Mouse (Mus musculus) stomach, embryonic 15.5 days (tissue): Measurements from ENCODE around the gene Tnfrsf13b. TPM values are rescaled to one million over a fixed set of nuclear protein-coding genes. Genes with fewer than 3 reads are reported as not detected.

ENCODE experiments used
- polyA plus RNA-seq: library from polyadenylated mRNA; unstranded; fragments of >200 nt; fragmentation: Nextera tagmentation; extraction: Ambion mirVana; gene quantifications from 2 replicates; pipeline ENCODE4 v1.2.1, GENCODE M21; 2015

Gene Tnfrsf13b
- polyA plus RNA-seq, 1 experiment from 2014 or later, result 3.4 TPM

Other genes with a start within 250 kb of the Tnfrsf13b start
- gene Tmem11, start 247.5 kb upstream of the Tnfrsf13b start, polyA plus RNA-seq, result 60.3 and 60.8 TPM in 2 replicates
- gene Natd1, start 212.0 kb upstream of the Tnfrsf13b start, polyA plus RNA-seq, result 12.1 and 15.0 TPM in 2 replicates
- gene Map2k3, start 194.7 kb upstream of the Tnfrsf13b start, polyA plus RNA-seq, result 116 and 121 TPM in 2 replicates
- gene Kcnj12, start 104.2 kb upstream of the Tnfrsf13b start, polyA plus RNA-seq, result 1.7 TPM in 2 replicates
- 92.9 and 104 TPM in 2 replicates for gene Usp22, start 48.3 kb downstream of the Tnfrsf13b start, polyA plus RNA-seq
- gene Aldh3a1, start 80.8 kb downstream of the Tnfrsf13b start, polyA plus RNA-seq, result 0.19 TPM in 1 of 2 replicates, not detected in the other
- 41.0 and 45.9 TPM in 2 replicates for gene Aldh3a2, start 140.7 kb downstream of the Tnfrsf13b start, polyA plus RNA-seq
- gene Slc47a2, start 216.1 kb downstream of the Tnfrsf13b start, polyA plus RNA-seq, result not detected in 2 replicates